Mouse (Mus musculus) skeletal muscle tissue, adult 2 months (tissue): ENCODE measurements around the gene Tspan5.

Experiments used
- DNase-seq: peaks from one replicate; pipeline ENCODE4 v3.0.0-alpha.2; 2012; ENCODE audit warnings: low read depth, low spot score

Tspan5 gene

GRCm38 (mm10) chr3:138744030-138744774 lies 2.2 kb downstream of the Tspan5 start:
- no peak for DNase-seq

GRCm38 (mm10) chr3:138745091-138745490 lies 3.1 kb downstream of the Tspan5 start:
- DNase-seq: no peak

GRCm38 (mm10) chr3:138745596-138745995 lies 3.6 kb downstream of the Tspan5 start:
- no peak for DNase-seq

GRCm38 (mm10) chr3:138746556-138746955 lies 4.6 kb downstream of the Tspan5 start:
- DNase-seq: no peak

GRCm38 (mm10) chr3:138747035-138747434 lies 5.0 kb downstream of the Tspan5 start:
- no peak for DNase-seq

- no peak for DNase-seq
Observed at GRCm38 (mm10) chr3:138747985-138748384, 6.0 kb downstream of the Tspan5 start.

GRCm38 (mm10) chr3:138749645-138750044 lies 7.7 kb downstream of the Tspan5 start:
- no peak for DNase-seq

GRCm38 (mm10) chr3:138751328-138751727 lies 9.3 kb downstream of the Tspan5 start:
- DNase-seq: no peak

GRCm38 (mm10) chr3:138752056-138752455 lies 10.1 kb downstream of the Tspan5 start:
- no peak for DNase-seq

- no peak for DNase-seq
Observed at GRCm38 (mm10) chr3:138752769-138753168, 10.8 kb downstream of the Tspan5 start.

GRCm38 (mm10) chr3:138753182-138753885 lies 11.3 kb downstream of the Tspan5 start:
- DNase-seq: no peak

- no peak for DNase-seq
Observed at GRCm38 (mm10) chr3:138754328-138754727, 12.3 kb downstream of the Tspan5 start.

- DNase-seq: no peak
Observed at GRCm38 (mm10) chr3:138757283-138757682, 15.3 kb downstream of the Tspan5 start.

- DNase-seq: no peak
Observed at GRCm38 (mm10) chr3:138759968-138760684, 18.1 kb downstream of the Tspan5 start.

GRCm38 (mm10) chr3:138760685-138761119 lies 18.7 kb downstream of the Tspan5 start:
- DNase-seq: no peak

GRCm38 (mm10) chr3:138761531-138761930 lies 19.5 kb downstream of the Tspan5 start:
- DNase-seq: no peak

GRCm38 (mm10) chr3:138763941-138764340 lies 21.9 kb downstream of the Tspan5 start:
- no peak for DNase-seq

- no peak for DNase-seq
Observed at GRCm38 (mm10) chr3:138764782-138765181, 22.8 kb downstream of the Tspan5 start.

GRCm38 (mm10) chr3:138767034-138767433 lies 25.0 kb downstream of the Tspan5 start:
- DNase-seq: no peak

- no peak for DNase-seq
Observed at GRCm38 (mm10) chr3:138768541-138769093, 26.6 kb downstream of the Tspan5 start.

- DNase-seq: no peak
Observed at GRCm38 (mm10) chr3:138770650-138771331, 28.8 kb downstream of the Tspan5 start.
